Mouse (Mus musculus): ENCODE measurements around the gene Pidd1.

GRCm38 (mm10) chr7:141391625-141392551 is 51.9 kb downstream of the Pidd1 start, which contains the start of gene Taldo1:
- TF ChIP-seq CTCF (IDR thresholded peaks at IDR 0.05; ENCODE audit: borderline replicate concordance, insufficient read depth, low read length) (no peak), POLR2A (IDR thresholded peaks at IDR 0.05; ENCODE audit: low read depth, low read length) (peak; percentile 77)
